Mouse (Mus musculus): ENCODE measurements around the gene Med20.
"Not testable (repeated sequence)": the region's sequence is repeated elsewhere in the genome, so short reads cannot be mapped to it uniquely, and the experiment has no call there.

Med20 gene

GRCm38 (mm10) chr17:47628851-47629676, 17.7 kb downstream of the Med20 start:
- peak; percentile 95 for DNase-seq (ENCODE audit: low spot score)

- DNase-seq (ENCODE audit: low spot score): no peak
Observed at GRCm38 (mm10) chr17:47629717-47630677, 18.6 kb downstream of the Med20 start.

GRCm38 (mm10) chr17:47630678-47631065, 19.3 kb downstream of the Med20 start, which contains the start of gene Usp49:
Gene Usp49 (plus strand): TSS chr17:47630690.
- DNase-seq (ENCODE audit: low spot score): no peak

GRCm38 (mm10) chr17:47632181-47632840, 20.9 kb downstream of the Med20 start:
- DNase-seq (ENCODE audit: low spot score): no peak

- DNase-seq (ENCODE audit: low spot score): peak; percentile 43
Observed at GRCm38 (mm10) chr17:47633999-47634770, 22.8 kb downstream of the Med20 start.

- DNase-seq (ENCODE audit: low spot score): no peak
Observed at GRCm38 (mm10) chr17:47642992-47643391, 31.6 kb downstream of the Med20 start.

- DNase-seq (ENCODE audit: low spot score): peak; percentile 73
Observed at GRCm38 (mm10) chr17:47646683-47647082, 35.3 kb downstream of the Med20 start.

GRCm38 (mm10) chr17:47648966-47649365, 37.6 kb downstream of the Med20 start:
- no peak for DNase-seq (ENCODE audit: low spot score)

- DNase-seq (ENCODE audit: low spot score): no peak
Observed at GRCm38 (mm10) chr17:47651953-47652352, 40.6 kb downstream of the Med20 start.

GRCm38 (mm10) chr17:47654346-47654745, 43.0 kb downstream of the Med20 start:
- not testable (repeated sequence) for DNase-seq (ENCODE audit: low spot score)

- DNase-seq (ENCODE audit: low spot score): no peak
Observed at GRCm38 (mm10) chr17:47655697-47656096, 44.3 kb downstream of the Med20 start.

GRCm38 (mm10) chr17:47657901-47658300, 46.5 kb downstream of the Med20 start:
- DNase-seq (ENCODE audit: low spot score): no peak

GRCm38 (mm10) chr17:47658741-47659243, 47.4 kb downstream of the Med20 start:
- no peak for DNase-seq (ENCODE audit: low spot score)

GRCm38 (mm10) chr17:47663009-47663713, 51.8 kb downstream of the Med20 start:
- DNase-seq (ENCODE audit: low spot score): no peak

GRCm38 (mm10) chr17:47664474-47664873, 53.1 kb downstream of the Med20 start:
- no peak for DNase-seq (ENCODE audit: low spot score)

- no peak for DNase-seq (ENCODE audit: low spot score)
Observed at GRCm38 (mm10) chr17:47669166-47669565, 57.8 kb downstream of the Med20 start.

- no peak for DNase-seq (ENCODE audit: low spot score)
Observed at GRCm38 (mm10) chr17:47671988-47672310, 60.6 kb downstream of the Med20 start.

- DNase-seq (ENCODE audit: low spot score): peak; percentile 50
Observed at GRCm38 (mm10) chr17:47672311-47673111, 61.1 kb downstream of the Med20 start.

Measured in lung, postnatal 25 days (tissue).